Mouse (Mus musculus) liver, embryonic 14.5 days (tissue): Measurements from ENCODE around the gene Olfr547.

Experiments
- CTCF ChIP-seq: IDR thresholded peaks from 2 replicates; pipeline ENCODE4 v1.5.1; 2016; ENCODE audit warnings: antibody characterized with exemption, low read depth, control low read depth
- EP300 ChIP-seq: IDR thresholded peaks from 2 replicates; pipeline ENCODE4 v1.6.1; 2016; ENCODE audit warnings: antibody characterized with exemption, low read depth

DNA sequence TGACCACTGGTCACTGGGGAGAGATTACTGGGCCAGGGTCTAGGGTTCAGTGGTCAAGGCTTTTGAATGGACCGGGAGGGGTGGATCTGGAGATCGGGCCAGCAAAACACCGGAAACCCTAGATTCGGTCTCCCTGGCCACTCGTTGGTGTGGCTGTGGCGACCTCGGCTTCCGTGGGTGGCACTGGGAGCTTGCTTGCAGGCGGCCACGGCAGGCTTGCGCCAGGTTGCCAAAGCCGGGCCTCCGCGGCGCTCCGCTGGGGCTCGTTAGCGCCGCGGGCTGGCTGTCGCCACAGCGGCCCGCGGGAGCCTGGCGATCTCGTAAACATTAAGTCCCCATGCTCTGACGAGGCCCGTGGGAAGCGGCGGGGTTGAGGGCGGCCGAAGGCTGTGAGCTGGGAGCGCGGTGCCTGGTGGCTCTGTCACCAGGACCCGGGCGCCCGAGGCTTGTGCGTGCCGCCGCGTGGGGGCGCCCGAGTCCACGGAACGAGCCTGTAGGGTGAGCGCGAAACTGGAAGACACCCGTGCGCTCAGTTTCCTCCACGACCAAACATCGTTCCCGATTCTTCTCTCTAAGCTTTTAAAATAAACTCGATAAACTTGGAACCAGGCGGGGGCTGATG, 21.6 kb upstream of the Olfr547 start:
- TF ChIP-seq EP300 (no peak), CTCF (peak; percentile 80)
